ENCODE assay signal across 8 mouse cellular contexts in the genomic region with DNA sequence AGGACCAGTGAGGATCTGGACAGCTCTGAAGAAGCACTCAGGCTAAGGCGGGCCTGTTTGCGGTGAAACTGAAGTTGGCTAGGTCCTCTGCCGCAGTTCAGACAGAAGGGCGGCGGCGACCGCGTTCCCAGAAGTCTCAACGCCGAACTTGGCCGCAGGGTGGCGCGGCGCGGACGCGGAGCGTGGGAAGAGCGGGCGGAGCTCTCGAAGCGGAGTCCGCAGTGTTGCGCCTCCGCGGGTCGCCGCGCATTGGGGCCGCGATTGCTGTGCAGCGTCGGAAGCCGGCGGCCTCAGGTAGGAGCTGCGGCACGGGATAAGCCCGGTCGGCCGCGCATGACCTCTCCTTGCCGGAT. TPM values are rescaled to one million over a fixed set of nuclear protein-coding genes. Genes with fewer than 3 reads are reported as not detected.
DNase-seq lines count a peak whose midpoint lies in the region; ATAC-seq and TF ChIP-seq lines count a peak whose summit lies in the region.

No protein-coding gene starts in this region.

- peak; percentile 78 for TF ChIP-seq CTCF in gastrocnemius, adult 2 months (IDR thresholded peaks at IDR 0.05)
- peak; percentile 76 for TF ChIP-seq CTCF in hindbrain, postnatal 0 days (IDR thresholded peaks at IDR 0.05; ENCODE audit: low read depth)

- peaks cover 17% of the 10 kb centered on the region for H3K4me1 ChIP-seq in hindbrain, postnatal 0 days (ENCODE audit: insufficient read depth, low read length)

- intact Hi-C loops in gastrocnemius, adult 2 months (cut with DNase I), result loop anchor here (1.0 to 5.0 kb wide), 3 partner anchors 41 to 156 kb away; partner anchors contain the start of gene Cr1l

- H3K27ac ChIP-seq in gastrocnemius, adult 2 months, result peak overlapping the region; percentile 97
- H3K27ac ChIP-seq in hindbrain, postnatal 0 days, result peak overlapping the region; percentile 85

- H3K9ac ChIP-seq in hindbrain, postnatal 0 days (replicated peaks; ENCODE audit: low read length), result peak overlapping the region; percentile 75

- peak; percentile 95 for DNase-seq in gastrocnemius, adult 2 months
- DNase-seq in hindbrain, postnatal 0 days (ENCODE audit: low spot score), result peak; percentile 93
- peak; percentile 96 to 97 for DNase-seq in left cerebral cortex, adult 18-20 months (ENCODE audit: low spot score in 2 of 2)
- peak; percentile 93 to 94 for DNase-seq in lung, postnatal 4 days
- DNase-seq in retina, postnatal 7 days (ENCODE audit: low read depth, low spot score), result peak; percentile 76
- peak; percentile 88 to 95 for DNase-seq in urinary bladder, adult 18-20 months (ENCODE audit: low spot score in 2 of 2)

- no peaks in the 10 kb centered on the region for H3K27me3 ChIP-seq in hindbrain, postnatal 0 days (ENCODE audit: insufficient read depth, low read length)

- H3K4me2 ChIP-seq in hindbrain, postnatal 0 days (ENCODE audit: low read depth, low read length), result peak overlapping the region; percentile 92

- no peaks in the 10 kb centered on the region for H3K36me3 ChIP-seq in hindbrain, postnatal 0 days (ENCODE audit: insufficient read depth, low read length)

- H3K9me3 ChIP-seq in hindbrain, postnatal 0 days (ENCODE audit: low read length), result no peaks in the 10 kb centered on the region

- WGBS in hindbrain, postnatal 0 days, result under 1% methylated on average over 40 of the region's 42 CpGs

- peak; percentile 78 for ATAC-seq in activated CD4-positive, CD25-positive, alpha-beta regulatory T cell, adult 4 months
- peak; percentile 88 for ATAC-seq in common myeloid progenitor, adult 5-6 weeks (replicated peaks; ENCODE audit: low read depth, poor library complexity, severe bottlenecking)
- ATAC-seq in hindbrain, postnatal 0 days, result peak; percentile 89

- H3K4me3 ChIP-seq in gastrocnemius, adult 2 months, result peak overlapping the region; percentile 92
- H3K4me3 ChIP-seq in hindbrain, postnatal 0 days (ENCODE audit: low read length), result peak overlapping the region; percentile 73

RNA-seq across cellular contexts. Expression of gene Cd34, which starts 37.5 kb away (rescaled TPM):
- under 1 TPM; 0.26 to 0.48 TPM for polyA plus RNA-seq in activated CD4-positive, CD25-positive, alpha-beta regulatory T cell, adult 4 months (2017; shearing (Covaris generic))
- 546 and 601 TPM in 2 replicates for total RNA-seq in common myeloid progenitor, adult 5-6 weeks (2017)
- total RNA-seq in gastrocnemius, adult 2 months (2021), result 10 to 100 TPM; 32.8 to 49.3 TPM
- total RNA-seq in hindbrain, postnatal 0 days (2014; rRNA removed), result 21.6 and 33.1 TPM in 2 replicates
- polyA plus RNA-seq in hindbrain, postnatal 0 days (2015; fragmentation: Nextera tagmentation; extraction: Ambion mirVana), result 23.5 and 24.3 TPM in 2 replicates
- 10 to 100 TPM; 58.2 to 62.0 TPM for total RNA-seq in left cerebral cortex, adult 18-20 months (2021)

Comparison
In these comparisons a context has a peak if more than half of its experiments do, and no peak if none do; other contexts are left out.
1. Peak in every context shown above with its lines: DNase-seq, ATAC-seq, H3K4me3 ChIP-seq and H3K27ac ChIP-seq.